Comparison of ENCODE assay signal across 9 mouse cellular contexts in genomic region chr5:27416571-27416970, GRCm38 (mm10).
DNase-seq lines count a peak whose midpoint lies in the region; ATAC-seq and TF ChIP-seq lines count a peak whose summit lies in the region.
"Had no signal": no experiment of that assay in that cellular context is flagged by ENCODE, and none has a peak within 500 bp of the region (broad histone marks: within the 10 kb centered on the region; RNA-seq: fewer than 3 reads in every experiment).

No protein-coding gene starts in this region.

- 55% methylated on average over 4 of the region's 4 CpGs for WGBS in heart, postnatal 0 days
- WGBS in neural tube, embryonic 15.5 days, result 67% methylated on average over 4 of the region's 4 CpGs

- peak; percentile 27 for DNase-seq in heart, postnatal 0 days (ENCODE audit: low spot score)
- no peak for DNase-seq in heart, adult 8-10 months (ENCODE audit: low spot score)
- peak; percentile 16 for DNase-seq in neural tube, embryonic 10.5 days (ENCODE audit: extremely low spot score, low spot score)
- peak; percentile 22 for DNase-seq in telencephalon, adult 2 months (ENCODE audit: low read depth, low spot score)
- DNase-seq in spleen, postnatal 4 days (ENCODE audit: low spot score in 2 of 2), result no peak
- DNase-seq in T-cell, adult 2 months (ENCODE audit: low spot score), result no peak

- H3K4me3 ChIP-seq in heart, postnatal 0 days (ENCODE audit: low read depth, low read length), result no peak overlapping the region
- H3K4me3 ChIP-seq in neural tube, embryonic 15.5 days (replicated peaks), result no peak overlapping the region
- H3K4me3 ChIP-seq: neural tube, embryonic 12.5 days had no signal

- no peaks in the 10 kb centered on the region for H3K36me3 ChIP-seq in heart, postnatal 0 days (replicated peaks; ENCODE audit: control insufficient read depth, insufficient read depth, low read length)
- H3K36me3 ChIP-seq in neural tube, embryonic 15.5 days, result no peaks in the 10 kb centered on the region
- H3K36me3 ChIP-seq: neural tube, embryonic 12.5 days had no signal

- TF ChIP-seq EP300 in heart, postnatal 0 days (IDR thresholded peaks at IDR 0.05; ENCODE audit: low read depth), result no peak

- no peak overlapping the region for H3K27ac ChIP-seq in heart, postnatal 0 days (ENCODE audit: low read depth)
- no peak overlapping the region for H3K27ac ChIP-seq in neural tube, embryonic 15.5 days (replicated peaks)
- H3K27ac ChIP-seq: neural tube, embryonic 12.5 days had no signal

- no peak overlapping the region for H3K9ac ChIP-seq in heart, postnatal 0 days (replicated peaks; ENCODE audit: low read depth, low read length)
- H3K9ac ChIP-seq in neural tube, embryonic 15.5 days (replicated peaks), result no peak overlapping the region
- H3K9ac ChIP-seq: neural tube, embryonic 12.5 days had no signal

- TF ChIP-seq CTCF in heart, postnatal 0 days (IDR thresholded peaks at IDR 0.05; ENCODE audit: low read depth), result peak; percentile 63

- no peak for ATAC-seq in heart, postnatal 0 days (ENCODE audit: insufficient read depth, low read depth)
- no peak for ATAC-seq in neural tube, embryonic 15.5 days (ENCODE audit: low FRiP score)
- peak; percentile 30; the same call in 1 of the 2 replicates for ATAC-seq in granulocyte monocyte progenitor cell, adult 5-6 weeks (replicated peaks; ENCODE audit: poor library complexity, severe bottlenecking)

- no peaks in the 10 kb centered on the region for H3K9me3 ChIP-seq in heart, postnatal 0 days (replicated peaks; ENCODE audit: control insufficient read depth, low read length)
- no peaks in the 10 kb centered on the region for H3K9me3 ChIP-seq in neural tube, embryonic 15.5 days (replicated peaks)
- H3K9me3 ChIP-seq: neural tube, embryonic 12.5 days had no signal

- no peaks in the 10 kb centered on the region for H3K4me1 ChIP-seq in heart, postnatal 0 days (ENCODE audit: control insufficient read depth, insufficient read depth)
- peaks cover 5% of the 10 kb centered on the region; the same call in 1 of the 2 replicates for H3K4me1 ChIP-seq in neural tube, embryonic 15.5 days
- H3K4me1 ChIP-seq: neural tube, embryonic 12.5 days had no signal

- H3K27me3 ChIP-seq in heart, postnatal 0 days (ENCODE audit: control insufficient read depth, insufficient read depth, low read length), result no peaks in the 10 kb centered on the region
- no peaks in the 10 kb centered on the region for H3K27me3 ChIP-seq in neural tube, embryonic 15.5 days (replicated peaks)
- H3K27me3 ChIP-seq: neural tube, embryonic 12.5 days had no signal

- no peak overlapping the region for H3K4me2 ChIP-seq in heart, postnatal 0 days (ENCODE audit: low read depth, low read length)
- no peak overlapping the region for H3K4me2 ChIP-seq in neural tube, embryonic 15.5 days
- H3K4me2 ChIP-seq: neural tube, embryonic 12.5 days had no signal

Comparison
In these comparisons a context has a peak if more than half of its experiments do, and no peak if none do; other contexts are left out.
1. DNase-seq: peak in heart, postnatal 0 days (single experiment), neural tube, embryonic 10.5 days (single experiment) and telencephalon, adult 2 months (single experiment); none in heart, adult 8-10 months (single experiment), spleen, postnatal 4 days (0 of 2) and T-cell, adult 2 months (single experiment).